Mouse (Mus musculus): ENCODE results near the gene Olfr414. TPM values are rescaled to one million over a fixed set of nuclear protein-coding genes. Genes with fewer than 3 reads are reported as not detected.

Gene Olfr414
- polyA plus RNA-seq, 1 experiment: not detected

DNA sequence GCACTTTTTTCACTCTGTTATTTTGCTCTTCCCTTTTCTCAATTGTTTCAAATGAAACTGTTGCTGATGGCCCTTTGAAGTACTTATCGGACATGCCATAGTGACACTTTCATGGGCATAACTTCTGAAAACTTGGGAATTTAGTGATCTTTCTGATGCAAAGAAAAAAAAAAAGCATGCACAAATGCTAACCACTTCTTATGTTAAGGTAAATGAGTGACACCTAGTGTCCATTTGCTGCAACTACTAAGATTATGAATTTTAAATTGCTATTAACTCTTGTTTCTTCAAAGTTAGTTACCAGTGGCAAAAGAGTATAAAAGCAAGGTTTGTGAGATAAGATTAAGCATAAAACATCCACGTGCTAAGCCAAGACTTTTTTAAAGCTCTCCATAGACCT is 42.4 kb downstream of the Olfr414 start:
- Histone ChIP-seq H3K4me3 (ENCODE audit: insufficient read depth, low read length) (no peak overlapping the region), H3K27ac (ENCODE audit: insufficient read depth, low read length) (no peak overlapping the region), H3K4me1 (ENCODE audit: control insufficient read depth, insufficient read depth, low read length) (no peaks in the 10 kb centered on the region)
- TF ChIP-seq CTCF (IDR thresholded peaks at IDR 0.05; ENCODE audit: extremely low read depth, insufficient read depth, low read length) (no peak), POLR2A (IDR thresholded peaks at IDR 0.05; ENCODE audit: extremely low read depth, insufficient read depth, low read length) (no peak)

- TF ChIP-seq CTCF (IDR thresholded peaks at IDR 0.05; ENCODE audit: extremely low read depth, insufficient read depth, low read length): peak; percentile 98
- no peak for TF ChIP-seq POLR2A (IDR thresholded peaks at IDR 0.05; ENCODE audit: extremely low read depth, insufficient read depth, low read length)
- Histone ChIP-seq H3K4me1 (ENCODE audit: control insufficient read depth, insufficient read depth, low read length) (no peaks in the 10 kb centered on the region), H3K4me3 (ENCODE audit: insufficient read depth, low read length) (no peak overlapping the region), H3K27ac (ENCODE audit: insufficient read depth, low read length) (no peak overlapping the region)
These were observed 45.9 kb downstream of the Olfr414 start for GRCm38 (mm10) chr1:174469736-174470135.

GRCm38 (mm10) chr1:174482567-174482966 is 58.7 kb downstream of the Olfr414 start:
- TF ChIP-seq POLR2A (IDR thresholded peaks at IDR 0.05; ENCODE audit: extremely low read depth, insufficient read depth, low read length): no peak
- TF ChIP-seq CTCF (IDR thresholded peaks at IDR 0.05; ENCODE audit: extremely low read depth, insufficient read depth, low read length): no peak
- Histone ChIP-seq H3K4me3 (ENCODE audit: insufficient read depth, low read length) (no peak overlapping the region), H3K27ac (ENCODE audit: insufficient read depth, low read length) (no peak overlapping the region), H3K4me1 (ENCODE audit: control insufficient read depth, insufficient read depth, low read length) (no peaks in the 10 kb centered on the region; the same call in 1 of the 2 replicates)

Other genes with a start within 250 kb of the Olfr414 start
- gene Olfr419, start 172.0 kb upstream of the Olfr414 start, polyA plus RNA-seq (2012; rRNA removed): not detected in 2 replicates
- gene Mptx1, start 93.5 kb upstream of the Olfr414 start, polyA plus RNA-seq (2012; rRNA removed): not detected in 2 replicates
- not detected in 2 replicates for gene Olfr417, start 58.9 kb upstream of the Olfr414 start, polyA plus RNA-seq (2012; rRNA removed)
- gene Olfr248, start 33.0 kb upstream of the Olfr414 start, polyA plus RNA-seq (2012; rRNA removed): not detected in 2 replicates
- not detected in 2 replicates for gene Olfr220, start 18.0 kb downstream of the Olfr414 start, polyA plus RNA-seq (2012; rRNA removed)
- 30.3 and 30.6 TPM in 2 replicates for gene Fmn2, start 77.8 kb downstream of the Olfr414 start, polyA plus RNA-seq (2012; rRNA removed)